Mouse (Mus musculus): ENCODE results near the gene Ssbp1. TPM values are rescaled to one million over a fixed set of nuclear protein-coding genes. Genes with fewer than 3 reads are reported as not detected.

Gene Ssbp1
- polyA plus RNA-seq, 1 experiment from 2014 or later: 107 TPM

- H3K9ac ChIP-seq (replicated peaks; ENCODE audit: low read length): no peak overlapping the region
- H3K27me3 ChIP-seq (ENCODE audit: control insufficient read depth, insufficient read depth, low read length): no peaks in the 10 kb centered on the region; the same call in 1 of the 2 replicates
- H3K36me3 ChIP-seq (ENCODE audit: control insufficient read depth, insufficient read depth, low read length): no peaks in the 10 kb centered on the region
- no peak overlapping the region for H3K4me2 ChIP-seq (ENCODE audit: low read length)
- peak; percentile 21 for DNase-seq
- no peaks in the 10 kb centered on the region for H3K4me1 ChIP-seq (ENCODE audit: control insufficient read depth, insufficient read depth, low read length)
- H3K4me3 ChIP-seq (replicated peaks; ENCODE audit: low read depth, low read length): no peak overlapping the region
- no peak overlapping the region for H3K27ac ChIP-seq (replicated peaks; ENCODE audit: low read depth, low read length)
- ATAC-seq (ENCODE audit: low FRiP score, low TSS enrichment): no peak
- no peaks in the 10 kb centered on the region for H3K9me3 ChIP-seq (ENCODE audit: control insufficient read depth, low read length)
- 37% methylated on average over 3 of the region's 3 CpGs for WGBS
Measured at GRCm38 (mm10) chr6:40441755-40442154, 29.4 kb upstream of the Ssbp1 start.

- Histone ChIP-seq H3K4me3 (replicated peaks; ENCODE audit: low read depth, low read length) (no peak overlapping the region), H3K4me1 (ENCODE audit: control insufficient read depth, insufficient read depth, low read length) (no peaks in the 10 kb centered on the region), H3K27ac (replicated peaks; ENCODE audit: low read depth, low read length) (no peak overlapping the region), H3K9me3 (ENCODE audit: control insufficient read depth, low read length) (no peaks in the 10 kb centered on the region), H3K27me3 (ENCODE audit: control insufficient read depth, insufficient read depth, low read length) (no peaks in the 10 kb centered on the region; the same call in 1 of the 2 replicates), H3K36me3 (ENCODE audit: control insufficient read depth, insufficient read depth, low read length) (no peaks in the 10 kb centered on the region), H3K4me2 (ENCODE audit: low read length) (no peak overlapping the region), H3K9ac (replicated peaks; ENCODE audit: low read length) (no peak overlapping the region)
- DNase-seq (no peak), ATAC-seq (ENCODE audit: low FRiP score, low TSS enrichment) (peak; percentile 34; the same call in 1 of the 2 replicates)
- WGBS: 55% methylated on average over 10 of the region's 10 CpGs
Measured at GRCm38 (mm10) chr6:40443281-40443928, 27.7 kb upstream of the Ssbp1 start.

- H3K4me3 ChIP-seq (replicated peaks; ENCODE audit: low read depth, low read length): no peak overlapping the region
Measured at GRCm38 (mm10) chr6:40448626-40449025, 22.5 kb upstream of the Ssbp1 start.

GRCm38 (mm10) chr6:40454436-40455041 is 16.6 kb upstream of the Ssbp1 start:
- Histone ChIP-seq H3K4me1 (ENCODE audit: control insufficient read depth, insufficient read depth, low read length) (no peaks in the 10 kb centered on the region), H3K9me3 (ENCODE audit: control insufficient read depth, low read length) (no peaks in the 10 kb centered on the region), H3K9ac (replicated peaks; ENCODE audit: low read length) (no peak overlapping the region), H3K4me2 (ENCODE audit: low read length) (no peak overlapping the region), H3K27ac (replicated peaks; ENCODE audit: low read depth, low read length) (no peak overlapping the region), H3K4me3 (replicated peaks; ENCODE audit: low read depth, low read length) (no peak overlapping the region), H3K36me3 (ENCODE audit: control insufficient read depth, insufficient read depth, low read length) (no peaks in the 10 kb centered on the region), H3K27me3 (ENCODE audit: control insufficient read depth, insufficient read depth, low read length) (no peaks in the 10 kb centered on the region)
- WGBS: 23% methylated on average over 7 of the region's 7 CpGs
- ATAC-seq (ENCODE audit: low FRiP score, low TSS enrichment): no peak
- peak; percentile 67 for DNase-seq

More at GRCm38 (mm10) chr6:40448626-40449025, 22.5 kb upstream of the Ssbp1 start:
- no peak overlapping the region for H3K4me2 ChIP-seq (ENCODE audit: low read length)
- ATAC-seq (ENCODE audit: low FRiP score, low TSS enrichment) (no peak), DNase-seq (no peak)
- no peaks in the 10 kb centered on the region for H3K4me1 ChIP-seq (ENCODE audit: control insufficient read depth, insufficient read depth, low read length)
- H3K27me3 ChIP-seq (ENCODE audit: control insufficient read depth, insufficient read depth, low read length): no peaks in the 10 kb centered on the region
- no peak overlapping the region for H3K9ac ChIP-seq (replicated peaks; ENCODE audit: low read length)
- no peak overlapping the region for H3K27ac ChIP-seq (replicated peaks; ENCODE audit: low read depth, low read length)
- no peaks in the 10 kb centered on the region for H3K36me3 ChIP-seq (ENCODE audit: control insufficient read depth, insufficient read depth, low read length)
- H3K9me3 ChIP-seq (ENCODE audit: control insufficient read depth, low read length): no peaks in the 10 kb centered on the region

GRCm38 (mm10) chr6:40465710-40466109 is 5.4 kb upstream of the Ssbp1 start:
- no peak overlapping the region for H3K4me3 ChIP-seq (replicated peaks; ENCODE audit: low read depth, low read length)
- no peak overlapping the region for H3K4me2 ChIP-seq (ENCODE audit: low read length)
- no peak for ATAC-seq (ENCODE audit: low FRiP score, low TSS enrichment)
- no peaks in the 10 kb centered on the region for H3K4me1 ChIP-seq (ENCODE audit: control insufficient read depth, insufficient read depth, low read length)
- H3K9me3 ChIP-seq (ENCODE audit: control insufficient read depth, low read length): no peaks in the 10 kb centered on the region
- H3K27ac ChIP-seq (replicated peaks; ENCODE audit: low read depth, low read length): no peak overlapping the region
- 45% methylated on average over 6 of the region's 6 CpGs for WGBS
- H3K27me3 ChIP-seq (ENCODE audit: control insufficient read depth, insufficient read depth, low read length): no peaks in the 10 kb centered on the region
- no peaks in the 10 kb centered on the region for H3K36me3 ChIP-seq (ENCODE audit: control insufficient read depth, insufficient read depth, low read length)
- no peak overlapping the region for H3K9ac ChIP-seq (replicated peaks; ENCODE audit: low read length)
- DNase-seq: no peak

GRCm38 (mm10) chr6:40471720-40472010 is 513 bp downstream of the Ssbp1 start:
- Histone ChIP-seq H3K27me3 (ENCODE audit: control insufficient read depth, insufficient read depth, low read length) (no peaks in the 10 kb centered on the region), H3K4me3 (replicated peaks; ENCODE audit: low read depth, low read length) (peak overlapping the region; percentile 82), H3K4me2 (ENCODE audit: low read length) (peak overlapping the region; percentile 83), H3K4me1 (ENCODE audit: control insufficient read depth, insufficient read depth, low read length) (peaks cover 17% of the 10 kb centered on the region), H3K9me3 (ENCODE audit: control insufficient read depth, low read length) (no peaks in the 10 kb centered on the region), H3K27ac (replicated peaks; ENCODE audit: low read depth, low read length) (peak overlapping the region; percentile 93), H3K36me3 (ENCODE audit: control insufficient read depth, insufficient read depth, low read length) (peaks cover 27% of the 10 kb centered on the region), H3K9ac (replicated peaks; ENCODE audit: low read length) (peak overlapping the region; percentile 82)
- WGBS: 0% methylated on average over 7 of the region's 7 CpGs
- ATAC-seq (ENCODE audit: low FRiP score, low TSS enrichment) (peak; percentile 4; the same call in 1 of the 2 replicates), DNase-seq (no peak)

- 96% methylated on average over 4 of the region's 4 CpGs for WGBS
- peaks cover 53% of the 10 kb centered on the region for H3K36me3 ChIP-seq (ENCODE audit: control insufficient read depth, insufficient read depth, low read length)
Measured at GRCm38 (mm10) chr6:40476132-40476531, 5.0 kb downstream of the Ssbp1 start.

GRCm38 (mm10) chr6:40479705-40480104 is 8.6 kb downstream of the Ssbp1 start:
- DNase-seq: peak; percentile 66
- no peak overlapping the region for H3K4me3 ChIP-seq (replicated peaks; ENCODE audit: low read depth, low read length)
- H3K27me3 ChIP-seq (ENCODE audit: control insufficient read depth, insufficient read depth, low read length): no peaks in the 10 kb centered on the region
- no peak for ATAC-seq (ENCODE audit: low FRiP score, low TSS enrichment)
- peaks cover 78% of the 10 kb centered on the region for H3K36me3 ChIP-seq (ENCODE audit: control insufficient read depth, insufficient read depth, low read length)
- no peaks in the 10 kb centered on the region for H3K9me3 ChIP-seq (ENCODE audit: control insufficient read depth, low read length)
- H3K4me1 ChIP-seq (ENCODE audit: control insufficient read depth, insufficient read depth, low read length): no peaks in the 10 kb centered on the region
- WGBS: 96% methylated on average over 1 of the region's 1 CpGs
- H3K9ac ChIP-seq (replicated peaks; ENCODE audit: low read length): no peak overlapping the region
- no peak overlapping the region for H3K4me2 ChIP-seq (ENCODE audit: low read length)
- no peak overlapping the region for H3K27ac ChIP-seq (replicated peaks; ENCODE audit: low read depth, low read length)

More at GRCm38 (mm10) chr6:40476132-40476531, 5.0 kb downstream of the Ssbp1 start:
- H3K4me1 ChIP-seq (ENCODE audit: control insufficient read depth, insufficient read depth, low read length): peaks cover 17% of the 10 kb centered on the region
- ATAC-seq (ENCODE audit: low FRiP score, low TSS enrichment) (no peak), DNase-seq (no peak)
- H3K9me3 ChIP-seq (ENCODE audit: control insufficient read depth, low read length): no peaks in the 10 kb centered on the region
- no peak overlapping the region for H3K4me3 ChIP-seq (replicated peaks; ENCODE audit: low read depth, low read length)
- H3K27ac ChIP-seq (replicated peaks; ENCODE audit: low read depth, low read length): no peak overlapping the region
- no peak overlapping the region for H3K4me2 ChIP-seq (ENCODE audit: low read length)
- H3K27me3 ChIP-seq (ENCODE audit: control insufficient read depth, insufficient read depth, low read length): no peaks in the 10 kb centered on the region
- no peak overlapping the region for H3K9ac ChIP-seq (replicated peaks; ENCODE audit: low read length)

DNA sequence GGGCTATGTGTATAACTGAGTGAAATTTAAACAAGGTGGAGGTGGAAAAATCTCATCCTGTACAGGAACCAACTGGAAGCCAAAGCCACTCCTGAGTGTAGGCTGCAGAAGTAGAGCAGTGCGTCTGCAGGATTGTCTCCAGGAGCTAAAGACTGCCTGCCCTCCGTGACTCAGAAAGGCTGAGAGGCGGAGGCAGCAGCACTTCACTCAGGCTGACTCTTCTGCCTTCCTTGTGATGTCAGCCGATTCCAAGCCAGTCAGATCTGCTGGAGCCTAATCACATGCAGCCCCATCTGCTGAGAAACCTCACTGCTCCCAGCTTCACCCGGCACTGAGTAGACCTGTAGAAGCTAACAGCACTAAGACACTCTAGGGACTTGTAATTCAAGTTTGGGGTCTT is 11.2 kb downstream of the Ssbp1 start:
- WGBS: 97% methylated on average over 5 of the region's 5 CpGs
- Histone ChIP-seq H3K9ac (replicated peaks; ENCODE audit: low read length) (no peak overlapping the region), H3K36me3 (ENCODE audit: control insufficient read depth, insufficient read depth, low read length) (peaks cover 63% of the 10 kb centered on the region)

More for the DNA sequence above, 11.2 kb downstream of the Ssbp1 start:
- H3K4me3 ChIP-seq (replicated peaks; ENCODE audit: low read depth, low read length): no peak overlapping the region
- DNase-seq (no peak), ATAC-seq (ENCODE audit: low FRiP score, low TSS enrichment) (no peak)
- H3K27ac ChIP-seq (replicated peaks; ENCODE audit: low read depth, low read length): no peak overlapping the region
- H3K4me1 ChIP-seq (ENCODE audit: control insufficient read depth, insufficient read depth, low read length): no peaks in the 10 kb centered on the region
- H3K4me2 ChIP-seq (ENCODE audit: low read length): no peak overlapping the region
- H3K27me3 ChIP-seq (ENCODE audit: control insufficient read depth, insufficient read depth, low read length): no peaks in the 10 kb centered on the region
- no peaks in the 10 kb centered on the region for H3K9me3 ChIP-seq (ENCODE audit: control insufficient read depth, low read length)
